Mouse (Mus musculus): ENCODE data around the gene Itga6.

GRCm38 (mm10) chr2:71730623-71731612, 14.5 kb upstream of the Itga6 start:
- TF ChIP-seq CTCF (IDR thresholded peaks at IDR 0.05) (no peak), EP300 (IDR thresholded peaks at IDR 0.05; ENCODE audit: insufficient read depth, low read depth, low read length) (no peak), POLR2A (IDR thresholded peaks at IDR 0.05; ENCODE audit: insufficient read depth, low read depth, low read length) (no peak)

All from heart, adult 2 months (tissue).